Mouse (Mus musculus) c-Kit-positive CD71-positive TER-119-positive erythroid progenitor cells, embryonic 14.5 days (primary cell): ENCODE measurements at regions not wholly inside any gene's neighbourhood (a gene's known extent, or its start where the extent isn't known, plus 50 kb on each side); places are given as distances from the start of the nearest gene placed in this dataset.
A peak's percentile ranks its signal among the peaks of the same experiment; 100 is the strongest.

ENCODE experiments used
- DNase-seq: peaks from one replicate; pipeline ENCODE4 v3.0.0-alpha.2; 2013; ENCODE audit warnings: low spot score

GRCm38 (mm10) chr1:193647371-193648270 is 277.5 kb upstream of the Camk1g start:
- no peak for DNase-seq

GRCm38 (mm10) chr1:193644506-193644905 is 274.4 kb upstream of the Camk1g start:
- DNase-seq = no peak

DNA sequence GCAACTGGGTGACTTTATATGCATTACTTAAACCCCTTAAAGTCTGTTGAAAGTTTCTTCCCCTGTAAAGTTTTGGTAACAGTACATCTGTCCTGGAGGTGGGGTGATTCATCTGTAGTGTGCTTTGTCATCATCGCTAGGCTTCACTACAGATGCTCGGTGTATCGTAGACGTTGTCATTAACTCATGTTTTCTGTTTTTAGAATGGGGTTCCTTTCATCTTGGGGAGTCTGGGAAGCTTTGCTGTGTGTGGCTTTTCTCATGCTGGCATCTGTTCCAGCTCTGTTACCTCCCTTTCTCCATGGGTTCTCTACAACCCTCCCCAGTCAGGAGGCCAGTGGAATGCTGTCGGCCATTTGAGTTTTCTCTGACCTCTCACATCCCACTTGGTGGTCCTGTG is 266.4 kb upstream of the Camk1g start:
- DNase-seq = no peak

DNA sequence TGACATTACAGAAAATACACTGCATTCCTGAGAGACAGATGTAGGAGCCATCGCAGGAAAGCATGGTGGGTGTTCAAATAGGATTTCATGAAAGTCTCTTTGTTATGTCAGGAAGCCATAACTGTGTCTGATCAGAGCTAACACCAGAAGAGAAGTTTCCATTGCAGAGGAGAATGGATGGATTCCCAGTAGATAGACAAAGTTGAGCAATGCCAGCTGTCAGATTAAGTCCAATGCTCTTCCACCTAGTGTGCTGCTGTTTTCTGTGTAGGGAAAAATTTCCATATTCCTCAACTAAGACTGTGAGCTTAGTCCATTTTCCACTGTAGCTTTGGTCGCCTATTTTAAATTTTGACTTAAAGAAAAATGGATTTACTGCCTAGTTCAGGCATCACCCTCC is 262.0 kb upstream of the Camk1g start:
- no peak for DNase-seq

GRCm38 (mm10) chr1:193629887-193630286 is 259.8 kb upstream of the Camk1g start:
- no peak for DNase-seq

DNA sequence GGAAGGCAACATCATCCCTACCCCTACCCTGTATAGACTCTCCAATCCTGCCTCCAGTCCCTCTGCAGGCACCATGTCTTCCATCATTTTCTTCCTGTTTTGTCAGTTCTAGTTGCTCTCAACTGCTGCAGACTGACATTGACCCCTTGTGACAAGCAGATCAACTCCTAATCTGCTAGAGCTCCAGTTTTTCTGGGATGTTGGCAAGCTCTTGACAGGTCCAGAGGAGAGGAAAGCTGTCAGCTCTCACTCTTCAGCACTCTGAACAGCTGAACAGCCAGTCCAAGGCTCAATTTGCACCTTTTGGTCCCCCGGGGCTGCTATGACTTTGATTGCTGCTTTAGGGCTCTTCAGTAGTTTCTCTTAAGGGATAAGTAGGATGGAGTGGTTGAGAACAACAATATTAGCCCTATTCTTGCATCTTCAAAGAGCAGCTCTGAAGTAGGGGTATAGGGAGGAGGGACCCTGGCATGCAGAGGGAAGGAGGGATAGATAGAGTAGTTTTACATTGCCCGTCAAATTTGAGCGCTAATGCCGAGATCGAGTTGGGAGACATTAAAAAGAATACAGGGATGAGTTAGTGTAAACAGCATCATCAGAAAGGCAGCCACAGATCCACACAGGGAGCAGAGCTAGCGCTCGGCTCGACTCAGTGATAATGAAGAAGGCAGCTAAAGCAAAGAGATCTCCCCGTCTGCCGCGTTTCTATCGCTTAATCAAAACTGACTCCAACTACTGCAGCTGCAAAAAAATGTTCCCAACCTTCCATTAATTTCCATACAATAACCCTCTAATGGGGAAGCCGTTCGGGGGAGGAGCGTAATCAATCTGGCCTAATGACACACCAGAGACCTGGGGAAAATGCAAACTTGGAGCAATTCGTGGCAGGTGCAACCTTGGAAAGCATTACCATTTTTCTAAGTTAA is 257.1 kb upstream of the Camk1g start:
- DNase-seq = no peak

DNA sequence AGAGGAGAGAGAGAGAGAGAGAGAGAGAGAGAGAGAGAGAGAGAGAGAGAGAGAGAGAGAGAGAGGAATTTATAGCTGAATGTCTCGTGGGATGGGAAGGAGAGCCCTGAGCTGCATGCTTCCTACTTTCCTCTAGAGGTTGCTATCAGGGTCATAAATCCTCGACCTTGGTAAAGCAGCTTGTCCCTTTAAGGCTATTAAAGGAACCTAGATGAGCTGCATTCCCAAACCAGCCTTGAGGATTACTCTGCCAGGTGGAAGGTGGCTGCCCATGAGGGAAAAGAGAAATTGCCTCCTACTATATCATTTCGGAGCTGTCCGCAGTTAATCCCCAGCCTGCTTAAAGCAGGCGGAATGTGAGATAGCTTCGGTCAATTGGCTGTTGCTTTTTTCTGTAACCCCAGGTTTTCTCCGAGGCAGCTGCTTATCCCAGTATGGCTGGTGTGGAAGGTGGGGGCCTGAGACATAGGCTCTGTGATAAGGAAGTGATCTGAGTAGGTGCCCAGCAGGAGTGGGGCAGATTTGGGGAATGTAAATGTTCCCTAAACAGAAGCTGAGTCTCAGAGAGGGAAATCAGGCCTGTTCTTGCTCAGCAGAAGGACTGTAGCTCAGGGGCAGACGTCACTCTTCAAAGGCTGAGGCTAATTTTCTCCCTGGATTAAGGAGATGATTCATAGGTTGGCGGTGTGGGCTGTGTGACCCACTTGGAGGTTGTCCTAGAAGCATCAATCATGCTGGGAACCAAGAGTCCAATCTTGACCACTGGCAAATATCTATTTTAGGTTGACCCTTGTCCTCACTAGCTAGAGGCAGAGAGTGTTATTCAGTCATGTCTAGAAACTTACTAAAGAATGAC is 255.2 kb upstream of the Camk1g start:
- no peak for DNase-seq

- no peak for DNase-seq
These were observed 253.5 kb upstream of the Camk1g start for GRCm38 (mm10) chr1:193623571-193623970.

- DNase-seq = no peak
These were observed 248.2 kb upstream of the Camk1g start for GRCm38 (mm10) chr1:193618250-193618649.

GRCm38 (mm10) chr1:193610471-193610870 is 240.4 kb upstream of the Camk1g start:
- DNase-seq = no peak

- no peak for DNase-seq
These were observed 229.8 kb upstream of the Camk1g start for GRCm38 (mm10) chr1:193599895-193600294.

- peak; percentile 4 for DNase-seq
These were observed 229.1 kb upstream of the Camk1g start for GRCm38 (mm10) chr1:193599163-193599562.

- no peak for DNase-seq
These were observed 220.3 kb upstream of the Camk1g start for GRCm38 (mm10) chr1:193590301-193590829.

GRCm38 (mm10) chr1:193588477-193589464 is 218.7 kb upstream of the Camk1g start:
- peak; percentile 5 for DNase-seq

- DNase-seq = no peak
These were observed 217.2 kb upstream of the Camk1g start for GRCm38 (mm10) chr1:193587317-193587716.

GRCm38 (mm10) chr1:193586896-193587295 is 216.8 kb upstream of the Camk1g start:
- DNase-seq = no peak

GRCm38 (mm10) chr1:193583791-193584190 is 213.7 kb upstream of the Camk1g start:
- DNase-seq = no peak

- no peak for DNase-seq
These were observed 210.3 kb upstream of the Camk1g start for GRCm38 (mm10) chr1:193580393-193580792.

- no peak for DNase-seq
These were observed 209.6 kb upstream of the Camk1g start for GRCm38 (mm10) chr1:193579671-193580070.

- no peak for DNase-seq
These were observed 208.6 kb upstream of the Camk1g start for GRCm38 (mm10) chr1:193578661-193579175.
